Mouse (Mus musculus): ENCODE results near the gene Sfxn3. TPM values are rescaled to one million over a fixed set of nuclear protein-coding genes. Genes with fewer than 3 reads are reported as not detected.

Gene Sfxn3
- total and polyA plus RNA-seq, 3 experiments = 5.0 to 10.6 TPM; not detected in 1

DNA sequence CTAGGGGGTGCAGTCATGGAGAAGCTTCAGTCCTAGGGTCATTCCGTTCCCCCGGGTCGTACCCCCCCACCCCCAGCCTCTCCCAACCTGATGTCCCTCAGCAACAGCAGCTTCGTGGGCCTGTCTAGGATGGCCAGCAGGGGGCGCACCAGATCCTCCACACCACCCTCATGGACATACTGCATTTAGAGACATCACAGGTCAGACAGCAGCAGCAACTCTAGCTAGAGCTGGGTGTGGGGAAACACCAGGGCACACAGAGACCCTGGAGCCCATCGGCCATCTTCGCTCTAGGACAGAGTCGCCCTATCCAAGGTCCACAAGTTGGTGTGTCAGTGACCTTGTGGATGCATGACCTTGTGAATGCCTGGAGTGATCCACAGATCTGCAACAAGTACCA is 17.2 kb upstream of the Sfxn3 start (continued):
- TF ChIP-seq MAFK (IDR thresholded peaks at IDR 0.05; ENCODE audit: borderline replicate concordance, low read depth, low read length) = no peak
- TF ChIP-seq MYB (IDR thresholded peaks at IDR 0.05; ENCODE audit: low read depth, low read length) = no peak

DNA sequence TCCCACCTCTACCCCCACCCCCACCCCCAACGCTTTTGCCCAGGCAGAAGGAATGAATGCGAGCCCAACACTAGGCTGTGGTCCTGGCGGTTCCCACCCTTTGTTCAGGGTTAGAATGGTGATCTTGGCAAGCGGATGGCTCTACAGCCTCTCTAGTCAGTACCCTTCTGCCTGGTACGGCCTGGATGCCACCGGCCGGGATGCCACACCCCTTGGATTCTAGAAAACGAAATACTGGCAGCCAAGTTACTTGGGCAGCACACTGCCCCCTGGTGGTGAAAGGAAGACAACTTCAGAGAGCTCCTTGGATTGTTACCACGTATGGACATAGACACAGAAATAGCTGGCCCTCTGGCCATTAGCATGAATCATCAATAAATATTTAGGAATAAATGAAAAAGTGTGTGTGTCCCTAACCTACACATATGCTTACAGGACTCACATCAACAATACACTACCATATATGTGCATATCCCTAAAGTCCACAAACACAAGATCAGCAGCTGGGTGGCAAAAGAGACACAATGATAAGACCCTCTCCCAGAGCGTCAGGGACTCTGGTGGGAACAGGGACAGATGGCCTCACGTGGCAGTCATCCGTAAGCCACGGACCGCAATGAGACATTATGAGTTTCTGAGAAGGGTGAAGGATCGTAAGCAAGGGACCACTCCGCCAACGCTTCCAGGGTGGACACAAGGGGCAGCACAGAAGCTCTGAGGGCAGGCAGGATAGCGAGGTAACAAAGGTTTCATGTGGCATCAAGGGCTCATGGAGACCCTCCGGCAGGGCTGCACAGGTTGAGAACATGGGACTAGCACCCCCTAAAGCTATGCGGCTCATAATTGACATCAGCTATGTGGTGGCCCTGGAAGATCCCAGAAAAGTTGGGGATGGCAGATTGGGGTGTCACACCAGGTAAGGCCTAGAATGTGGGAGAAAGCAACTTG is 16.3 kb upstream of the Sfxn3 start:
- H3K36me3 ChIP-seq (ENCODE audit: control insufficient read depth in 1 of 2, insufficient read depth in 2 of 2, low read length in 2 of 2) = peaks cover 0 to 10% of the 10 kb centered on the region in 2 experiments; a peak in 2 of 4 replicates
- H3K4me1 ChIP-seq (ENCODE audit: control insufficient read depth in 1 of 2, insufficient read depth in 2 of 2, low read length in 2 of 2) = peaks cover 8 to 22% of the 10 kb centered on the region in 2 experiments
- DNase-seq (ENCODE audit: low read depth, low spot score) = peak; percentile 95
- no peak overlapping the region for H3K27ac ChIP-seq (ENCODE audit: control insufficient read depth, low read depth, low read length)
- peak overlapping the region; percentile 66 to 74 for H3K4me3 ChIP-seq (ENCODE audit: control insufficient read depth in 1 of 2, insufficient read depth in 1 of 2, low read depth in 2 of 2, low read length in 2 of 2)
- H3K9me3 ChIP-seq (replicated peaks; ENCODE audit: insufficient read depth, low read length) = no peaks in the 10 kb centered on the region
- H3K27me3 ChIP-seq (ENCODE audit: control insufficient read depth in 1 of 2, insufficient read depth in 2 of 2, low read length in 2 of 2) = no peaks in the 10 kb centered on the region
- peak; percentile 45 for TF ChIP-seq RAD21 (IDR thresholded peaks at IDR 0.05; ENCODE audit: low read depth, low read length)
- no peak for TF ChIP-seq TAL1 (IDR thresholded peaks at IDR 0.05; ENCODE audit: low read length)
- 0 out of 2 replicates have a peak, but pooled peaks have one; percentile 10 for TF ChIP-seq JUND (IDR thresholded peaks at IDR 0.05; ENCODE audit: low read depth, low read length)
- peak; percentile 54 for TF ChIP-seq SIN3A (IDR thresholded peaks at IDR 0.05; ENCODE audit: low read length)
- TF ChIP-seq SMC3 (IDR thresholded peaks at IDR 0.05; ENCODE audit: low read depth, low read length) = peak; percentile 77
- TF ChIP-seq MXI1 (IDR thresholded peaks at IDR 0.05; ENCODE audit: low read depth, low read length) = no peak
- TF ChIP-seq ZMIZ1 (IDR thresholded peaks at IDR 0.05; ENCODE audit: low read depth, low read length) = no peak
- 0 out of 2 replicates have a peak, but pooled peaks have one; percentile 5 for TF ChIP-seq NELFE (IDR thresholded peaks at IDR 0.05; ENCODE audit: low read depth, low read length)
- 0 out of 2 replicates have a peak, but pooled peaks have one; percentile 0 for TF ChIP-seq MYC (IDR thresholded peaks at IDR 0.05; ENCODE audit: low read depth, low read length)
- peak; percentile 92 to 97 (median 96) for TF ChIP-seq CTCF (IDR thresholded peaks at IDR 0.05 in 2 of 3, conservative IDR thresholded peaks at IDR 0.05 in 1 of 3; ENCODE audit: control insufficient read depth in 1 of 3, insufficient read depth in 1 of 3, low read depth in 2 of 3, low read length in 3 of 3, poor library complexity in 1 of 3, severe bottlenecking in 1 of 3)
- H3K79me2 ChIP-seq (ENCODE audit: control insufficient read depth, insufficient read depth, low read length, poor library complexity) = no peaks in the 10 kb centered on the region
- H3K9ac ChIP-seq (ENCODE audit: control insufficient read depth, low read depth, low read length, poor library complexity, severe bottlenecking) = peak overlapping the region; percentile 66

DNA sequence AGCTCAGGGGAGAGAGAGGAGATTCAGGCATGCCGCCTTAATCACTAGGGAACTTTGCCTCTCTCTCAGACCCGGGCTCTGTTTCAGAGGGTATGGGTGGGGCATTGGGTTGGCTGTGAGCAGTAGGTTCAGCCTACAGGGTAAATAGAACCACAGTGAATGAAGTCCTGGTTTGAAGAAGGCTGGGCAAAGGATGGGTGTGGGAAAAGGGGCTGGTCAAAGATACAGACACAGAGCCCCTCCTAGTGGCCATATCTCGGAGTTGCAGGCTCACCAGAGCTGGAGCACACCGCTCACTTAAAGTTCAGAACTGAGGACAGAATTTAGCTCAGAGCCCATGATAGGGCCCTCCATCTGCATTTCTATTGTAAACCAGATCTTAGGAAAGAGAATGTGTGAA is 15.5 kb upstream of the Sfxn3 start:
- DNase-seq (ENCODE audit: low read depth, low spot score) = peak; percentile 92
- Histone ChIP-seq H3K9me3 (replicated peaks; ENCODE audit: insufficient read depth, low read length) (no peaks in the 10 kb centered on the region), H3K36me3 (ENCODE audit: control insufficient read depth in 1 of 2, insufficient read depth in 2 of 2, low read length in 2 of 2) (peaks cover 0 to 10% of the 10 kb centered on the region in 2 experiments; a peak in 2 of 4 replicates), H3K9ac (ENCODE audit: control insufficient read depth, low read depth, low read length, poor library complexity, severe bottlenecking) (peak overlapping the region; percentile 54; the same call in 1 of the 2 replicates), H3K4me1 (ENCODE audit: control insufficient read depth in 1 of 2, insufficient read depth in 2 of 2, low read length in 2 of 2) (peaks cover 8 to 22% of the 10 kb centered on the region in 2 experiments), H3K79me2 (ENCODE audit: control insufficient read depth, insufficient read depth, low read length, poor library complexity) (no peaks in the 10 kb centered on the region), H3K4me3 (ENCODE audit: control insufficient read depth in 1 of 2, insufficient read depth in 1 of 2, low read depth in 2 of 2, low read length in 2 of 2) (peak overlapping the region in 1 of 2 experiments; percentile 33; a peak in 1 of 4 replicates), H3K27ac (ENCODE audit: control insufficient read depth, low read depth, low read length) (no peak overlapping the region), H3K27me3 (ENCODE audit: control insufficient read depth in 1 of 2, insufficient read depth in 2 of 2, low read length in 2 of 2) (no peaks in the 10 kb centered on the region)
- TF ChIP-seq NELFE (IDR thresholded peaks at IDR 0.05; ENCODE audit: low read depth, low read length) (no peak), BHLHE40 (IDR thresholded peaks at IDR 0.05; ENCODE audit: borderline replicate concordance, low read depth, low read length) (no peak), KAT2A (conservative IDR thresholded peaks at IDR 0.05; ENCODE audit: low read depth, low read length) (no peak), ETS1 (IDR thresholded peaks at IDR 0.05; ENCODE audit: low read depth, low read length) (0 out of 2 replicates have a peak, but pooled peaks have one; percentile 9), SIN3A (IDR thresholded peaks at IDR 0.05; ENCODE audit: low read length) (peak; percentile 56), MAZ (IDR thresholded peaks at IDR 0.05; ENCODE audit: low read depth, low read length) (peak; percentile 58; the same call in 1 of the 2 replicates), GATA1 (IDR thresholded peaks at IDR 0.05; ENCODE audit: low read depth, low read length) (no peak), RAD21 (IDR thresholded peaks at IDR 0.05; ENCODE audit: low read depth, low read length) (peak; percentile 92), ZC3H11A (IDR thresholded peaks at IDR 0.05; ENCODE audit: low read depth, low read length) (peak; percentile 81), SMC3 (IDR thresholded peaks at IDR 0.05; ENCODE audit: low read depth, low read length) (peak; percentile 75), TBP (IDR thresholded peaks at IDR 0.05; ENCODE audit: low read depth, low read length) (no peak), MAFK (IDR thresholded peaks at IDR 0.05; ENCODE audit: borderline replicate concordance, low read depth, low read length) (no peak), MYC (IDR thresholded peaks at IDR 0.05; ENCODE audit: low read depth, low read length) (peak; percentile 47; the same call in 1 of the 2 replicates), E2F4 (IDR thresholded peaks at IDR 0.05; ENCODE audit: borderline replicate concordance, low read depth, low read length) (no peak), TCF12 (IDR thresholded peaks at IDR 0.05; ENCODE audit: low read depth, low read length) (no peak), ELF1 (IDR thresholded peaks at IDR 0.05; ENCODE audit: low read depth, low read length) (no peak), UBTF (IDR thresholded peaks at IDR 0.05; ENCODE audit: borderline replicate concordance, insufficient read depth, low read depth, low read length) (no peak), CTCF (IDR thresholded peaks at IDR 0.05 in 2 of 3, conservative IDR thresholded peaks at IDR 0.05 in 1 of 3; ENCODE audit: control insufficient read depth in 1 of 3, insufficient read depth in 1 of 3, low read depth in 2 of 3, low read length in 3 of 3, poor library complexity in 1 of 3, severe bottlenecking in 1 of 3) (peak; percentile 93 to 99 (median 97))

Measured in MEL (cell line).